Mouse (Mus musculus) limb, embryonic 11.5 days (tissue): ENCODE data around the gene Ftl1. TPM values are rescaled to one million over a fixed set of nuclear protein-coding genes. Genes with fewer than 3 reads are reported as not detected.
A peak's percentile ranks its signal among the peaks of the same experiment; 100 is the strongest.
"Not testable (repeated sequence)": the region's sequence is repeated elsewhere in the genome, so short reads cannot be mapped to it uniquely, and the experiment has no call there.

Experiments
- ATAC-seq: fragments of 200-750 bp; cut with Nextera tagmentation; 2 replicates; pipeline ENCODE4 v1.8.0; 2017; ENCODE audit warnings: low read depth; ENCODE audit not compliant: insufficient number of reproducible peaks, low FRiP score, low TSS enrichment
- DNase-seq: peaks from one replicate; pipeline ENCODE4 v3.0.0-alpha.2; 2015; ENCODE audit warnings: low spot score
- H3K27ac ChIP-seq: fragments of 300-500 bp; sonication (generic); replicated peaks from 2 replicates; pipeline ENCODE4 v1.5.1; 2014; ENCODE audit warnings: low read depth, mild to moderate bottlenecking, low read length
- H3K27me3 ChIP-seq: fragments of 300-500 bp; sonication (generic); 2 replicates; pipeline ENCODE4 v1.6.1; 2014; ENCODE audit warnings: mild to moderate bottlenecking, low read length, mixed read lengths; ENCODE audit not compliant: control insufficient read depth, insufficient read depth
- H3K36me3 ChIP-seq: fragments of 300-500 bp; sonication (generic); 2 replicates; pipeline ENCODE4 v1.6.1; 2014; ENCODE audit warnings: mild to moderate bottlenecking, low read length, moderate library complexity, mixed read lengths; ENCODE audit not compliant: control insufficient read depth, insufficient read depth
- H3K4me1 ChIP-seq: fragments of 300-500 bp; sonication (generic); 2 replicates; pipeline ENCODE4 v1.6.1; 2014; ENCODE audit warnings: low read length, mixed read lengths; ENCODE audit not compliant: control insufficient read depth, insufficient read depth
- H3K4me2 ChIP-seq: fragments of 300-500 bp; sonication (generic); 2 replicates; pipeline ENCODE4 v1.6.1; 2014; ENCODE audit warnings: low read depth, mild to moderate bottlenecking, moderate library complexity; ENCODE audit not compliant: severe bottlenecking
- H3K4me3 ChIP-seq: fragments of 300-500 bp; sonication (generic); 2 replicates; pipeline ENCODE4 v1.5.1; 2014; ENCODE audit warnings: low read depth, low read length
- H3K9ac ChIP-seq: fragments of 300-500 bp; sonication (generic); 2 replicates; pipeline ENCODE4 v1.6.1; 2014; ENCODE audit warnings: mild to moderate bottlenecking, low read length
- H3K9me3 ChIP-seq: fragments of 300-500 bp; sonication (generic); 2 replicates; pipeline ENCODE4 v1.6.1; 2016; ENCODE audit warnings: low read length; ENCODE audit not compliant: control insufficient read depth
- WGBS: fragments of 180-500 bp; shearing (Covaris S2); extraction: QIAGEN DNeasy Blood & Tissue Kit; methylation state at CpG from one replicate; pipeline ENCODE4 v1.1.7; 2014; 5-methylcytosine and 5-hydroxymethylcytosine counted together
- polyA plus RNA-seq: library from polyadenylated mRNA; unstranded; fragments of >200 nt; fragmentation: Nextera tagmentation; extraction: Ambion mirVana; gene quantifications from 2 replicates; pipeline ENCODE4 v1.2.1, GENCODE M21; 2014

Ftl1 gene
- polyA plus RNA-seq = 4,688 and 5,046 TPM in 2 replicates

GRCm38 (mm10) chr7:45459564-45460140 lies at the start of gene Ftl1:
Ftl1 (minus strand) TSS chr7:45459884.
- H3K9me3 ChIP-seq, H3K27me3 ChIP-seq: not testable (repeated sequence)
- DNase-seq (peak; percentile 97), ATAC-seq (peak; percentile 95)
- H3K27ac ChIP-seq = peak within 1 kb of the TSS; percentile 90
- H3K4me2 ChIP-seq = peak within 1 kb of the TSS; percentile 67
- H3K36me3 ChIP-seq = peaks cover 27% of the 10 kb centered on the region
- WGBS = under 1% methylated on average over 25 of the region's 37 CpGs
- peak within 1 kb of the TSS; percentile 86 for H3K9ac ChIP-seq
- peak within 1 kb of the TSS; percentile 73 for H3K4me3 ChIP-seq
- peaks cover 23% of the 10 kb centered on the region for H3K4me1 ChIP-seq

DNA sequence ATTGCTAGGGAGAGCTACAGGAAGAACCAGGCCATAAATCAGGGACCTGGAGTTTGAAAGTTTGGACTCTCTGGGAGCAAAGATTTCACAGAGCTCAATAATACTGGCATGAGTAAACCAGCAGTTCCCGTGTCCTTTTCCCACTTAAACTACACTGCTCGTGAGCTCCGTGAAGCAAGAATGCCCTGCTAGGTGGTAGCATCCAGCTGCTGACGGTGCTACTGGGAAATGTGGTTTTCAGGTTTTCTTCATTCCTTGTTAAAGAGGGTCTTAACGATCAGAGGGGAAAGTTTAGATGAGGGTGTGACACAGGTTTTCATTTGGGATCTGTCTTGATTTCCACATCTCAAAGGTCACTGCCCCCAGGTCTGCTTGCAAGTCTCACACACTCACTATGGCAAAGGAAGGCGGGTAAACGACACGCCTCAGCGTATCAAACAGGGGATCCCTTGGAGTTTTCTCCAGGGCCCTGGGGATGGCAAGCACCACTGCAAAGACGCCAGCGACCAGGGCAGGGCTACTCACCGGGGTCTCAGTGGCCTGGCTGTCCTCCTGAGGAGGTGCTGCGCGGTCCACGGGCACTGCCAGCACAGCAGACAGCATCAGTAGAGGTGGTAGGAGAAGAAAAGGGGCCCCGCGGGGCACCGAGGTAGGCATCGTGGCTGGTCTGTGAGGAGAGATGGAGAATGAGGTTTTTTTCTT lies 49.6 kb upstream of the Ftl1 start:
- Histone ChIP-seq H3K9me3 (no peaks in the 10 kb centered on the region), H3K27me3 (no peaks in the 10 kb centered on the region), H3K4me3 (peak overlapping the region; percentile 71), H3K4me2 (peak overlapping the region; percentile 97), H3K9ac (peak overlapping the region; percentile 81), H3K27ac (no peak overlapping the region), H3K4me1 (peaks cover 7% of the 10 kb centered on the region; the same call in 1 of the 2 replicates), H3K36me3 (peaks cover 9% of the 10 kb centered on the region)
- DNase-seq (no peak), ATAC-seq (no peak)
- WGBS = 38% methylated on average over 19 of the region's 19 CpGs

DNA sequence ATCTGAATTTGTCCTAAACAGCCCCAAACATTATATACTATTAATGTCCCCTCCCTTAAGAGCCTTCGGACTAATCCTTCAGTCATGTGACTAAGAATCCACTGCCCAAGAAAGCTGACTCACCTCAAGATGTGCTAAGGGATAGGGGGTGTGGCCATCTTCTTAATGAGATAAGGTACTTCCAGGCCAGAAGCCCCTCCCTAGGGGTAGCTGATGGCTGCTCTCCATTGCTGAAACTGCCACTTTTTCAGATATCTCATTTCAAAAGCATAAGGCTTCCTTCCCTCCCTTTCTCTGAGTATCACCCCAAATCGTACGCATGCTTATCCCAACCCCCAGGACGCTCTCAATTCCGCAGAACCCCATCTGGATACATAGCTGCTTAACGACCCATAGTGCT lies 48.9 kb upstream of the Ftl1 start:
- Histone ChIP-seq H3K4me1 (peaks cover 7% of the 10 kb centered on the region; the same call in 1 of the 2 replicates), H3K27me3 (no peaks in the 10 kb centered on the region), H3K4me2 (peak overlapping the region; percentile 97; the same call in 1 of the 2 replicates), H3K4me3 (0 out of 2 replicates have a peak overlapping the region, but pooled peaks have one; percentile 71), H3K9me3 (no peaks in the 10 kb centered on the region), H3K36me3 (peaks cover 9% of the 10 kb centered on the region), H3K27ac (no peak overlapping the region), H3K9ac (no peak overlapping the region)
- 86% methylated on average over 6 of the region's 6 CpGs for WGBS
- DNase-seq (no peak), ATAC-seq (no peak)

DNA sequence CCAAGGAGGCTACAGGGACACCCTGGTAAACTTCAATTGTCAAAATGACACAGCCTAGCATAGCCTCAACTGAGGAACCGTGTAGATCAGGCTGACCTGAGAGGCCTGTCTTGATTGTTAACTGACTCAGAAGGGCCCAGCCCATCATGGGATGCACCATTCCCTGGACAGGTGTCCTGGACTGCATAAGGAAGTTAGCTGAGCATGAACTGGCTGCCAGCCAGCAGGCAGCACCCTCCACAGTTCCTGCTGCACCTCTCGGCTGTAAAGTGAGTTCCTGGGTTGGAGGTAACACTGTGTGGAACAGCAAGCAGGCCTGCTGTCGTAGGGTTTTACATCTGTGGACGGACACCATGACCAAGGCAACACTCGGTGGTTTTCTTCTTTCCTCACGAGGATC lies 47.9 kb upstream of the Ftl1 start:
- Histone ChIP-seq H3K27ac (no peak overlapping the region), H3K4me2 (no peak overlapping the region), H3K9ac (no peak overlapping the region), H3K36me3 (peaks cover 9% of the 10 kb centered on the region), H3K4me3 (no peak overlapping the region), H3K27me3 (no peaks in the 10 kb centered on the region), H3K9me3 (no peaks in the 10 kb centered on the region), H3K4me1 (peaks cover 7% of the 10 kb centered on the region; the same call in 1 of the 2 replicates)
- WGBS = 90% methylated on average over 6 of the region's 6 CpGs
- DNase-seq = no peak
- ATAC-seq = no peak

DNA sequence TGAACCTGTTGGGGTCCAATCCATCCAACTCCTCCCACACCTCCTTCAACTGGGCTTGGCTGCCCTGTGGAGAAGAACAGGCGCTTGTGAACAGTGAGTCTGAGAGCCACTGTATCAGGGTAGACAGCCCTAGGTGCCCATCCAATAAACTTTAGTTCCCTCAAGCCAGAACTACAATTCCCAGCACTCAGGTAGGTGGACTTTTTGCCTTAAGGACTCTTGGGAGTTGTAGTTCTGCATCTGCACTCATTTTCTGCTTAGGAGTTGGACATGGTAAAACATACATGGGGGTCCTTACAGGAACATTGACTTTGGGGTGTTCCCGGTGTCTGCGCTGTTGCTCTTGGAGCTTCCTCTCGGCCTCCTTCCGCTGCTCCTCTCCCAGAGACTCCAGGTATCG lies 38.7 kb upstream of the Ftl1 start:
- Histone ChIP-seq H3K9me3 (no peaks in the 10 kb centered on the region), H3K4me3 (no peak overlapping the region), H3K9ac (no peak overlapping the region), H3K27me3 (no peaks in the 10 kb centered on the region), H3K4me2 (no peak overlapping the region), H3K36me3 (peaks cover 22% of the 10 kb centered on the region), H3K27ac (no peak overlapping the region), H3K4me1 (no peaks in the 10 kb centered on the region)
- DNase-seq (no peak), ATAC-seq (no peak)
- WGBS = 95% methylated on average over 6 of the region's 6 CpGs

- no peak for ATAC-seq
- peaks cover 5% of the 10 kb centered on the region; the same call in 1 of the 2 replicates for H3K4me1 ChIP-seq
- no peaks in the 10 kb centered on the region for H3K27me3 ChIP-seq
- no peak overlapping the region for H3K4me3 ChIP-seq
- H3K9me3 ChIP-seq = no peaks in the 10 kb centered on the region
- peaks cover 19% of the 10 kb centered on the region for H3K36me3 ChIP-seq
- H3K4me2 ChIP-seq = no peak overlapping the region
- WGBS = 88% methylated on average over 9 of the region's 9 CpGs
- DNase-seq = no peak
- no peak overlapping the region for H3K9ac ChIP-seq
- no peak overlapping the region for H3K27ac ChIP-seq
Measured at GRCm38 (mm10) chr7:45494548-45494947, 34.9 kb upstream of the Ftl1 start.

GRCm38 (mm10) chr7:45492951-45493350 lies 33.3 kb upstream of the Ftl1 start:
- Histone ChIP-seq H3K4me3 (no peak overlapping the region), H3K27me3 (no peaks in the 10 kb centered on the region), H3K4me2 (no peak overlapping the region), H3K9me3 (no peaks in the 10 kb centered on the region), H3K4me1 (peaks cover 10% of the 10 kb centered on the region; the same call in 1 of the 2 replicates), H3K9ac (no peak overlapping the region), H3K36me3 (peaks cover 17% of the 10 kb centered on the region), H3K27ac (no peak overlapping the region)
- no peak for DNase-seq
- ATAC-seq = no peak
- WGBS = 93% methylated on average over 5 of the region's 5 CpGs

GRCm38 (mm10) chr7:45492225-45492844 lies 32.7 kb upstream of the Ftl1 start:
- Histone ChIP-seq H3K4me1 (peaks cover 11% of the 10 kb centered on the region; the same call in 1 of the 2 replicates), H3K9ac (no peak overlapping the region), H3K4me2 (no peak overlapping the region), H3K27ac (no peak overlapping the region), H3K36me3 (peaks cover 17% of the 10 kb centered on the region), H3K9me3 (no peaks in the 10 kb centered on the region), H3K27me3 (no peaks in the 10 kb centered on the region), H3K4me3 (no peak overlapping the region)
- DNase-seq = no peak
- ATAC-seq = no peak
- 95% methylated on average over 8 of the region's 8 CpGs for WGBS
